Mouse (Mus musculus): Measurements from ENCODE around the gene Tmub1.

DNA sequence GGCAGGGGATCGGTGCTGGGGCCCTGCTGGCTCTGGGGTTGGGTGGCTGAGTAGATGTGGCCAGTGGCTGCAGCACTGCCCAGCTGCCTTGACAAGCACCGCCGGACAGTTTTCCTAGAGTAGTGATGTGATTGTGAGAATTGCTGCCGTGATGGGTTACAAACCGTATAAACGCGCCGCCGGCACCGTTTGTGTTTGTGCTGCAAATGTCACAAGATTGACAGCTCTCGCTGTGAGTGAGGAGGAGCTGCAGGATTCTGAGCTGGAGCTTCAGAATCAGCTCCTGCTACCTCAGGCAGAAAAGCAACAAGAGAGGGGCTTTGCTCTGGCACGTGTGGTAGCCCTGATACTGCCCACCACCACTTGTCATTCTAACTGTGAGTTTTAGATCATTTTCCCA lies 19.1 kb upstream of the Tmub1 start:
- TF ChIP-seq GATA1 (IDR thresholded peaks at IDR 0.05; ENCODE audit: borderline replicate concordance, low read length) (no peak), FLI1 (IDR thresholded peaks at IDR 0.05; ENCODE audit: low read length) (no peak)
